Mouse (Mus musculus) ZHBTc4 (cell line): ENCODE measurements at regions not wholly inside any gene's neighbourhood (a gene's known extent, or its start where the extent isn't known, plus 50 kb on each side); places are given as distances from the start of the nearest gene placed in this dataset.

Experiments used
- DNase-seq: peaks from one replicate; pipeline ENCODE4 v3.0.0-alpha.2; 2011; ENCODE audit warnings: low read depth, low spot score

- DNase-seq: no peak
Measured at GRCm38 (mm10) chr13:52258373-52258772, 272.7 kb downstream of the Diras2 start.

- DNase-seq: no peak
Measured at GRCm38 (mm10) chr13:52262949-52263550, 268.0 kb downstream of the Diras2 start.

GRCm38 (mm10) chr13:52268279-52268678 lies 262.8 kb downstream of the Diras2 start:
- DNase-seq: no peak

- no peak for DNase-seq
Measured at GRCm38 (mm10) chr13:52273502-52274246, 257.4 kb downstream of the Diras2 start.

GRCm38 (mm10) chr13:52275196-52275595 lies 255.9 kb downstream of the Diras2 start:
- DNase-seq: no peak

GRCm38 (mm10) chr13:52275675-52276074 lies 255.4 kb downstream of the Diras2 start:
- peak; percentile 76 for DNase-seq

GRCm38 (mm10) chr13:52277195-52277594 lies 253.9 kb downstream of the Diras2 start:
- DNase-seq: no peak

GRCm38 (mm10) chr13:52278831-52279230 lies 252.2 kb downstream of the Diras2 start:
- no peak for DNase-seq

GRCm38 (mm10) chr13:52279281-52279969 lies 251.7 kb downstream of the Diras2 start:
- DNase-seq: no peak

GRCm38 (mm10) chr13:52279970-52280348 lies 251.1 kb downstream of the Diras2 start:
- DNase-seq: no peak

- DNase-seq: peak; percentile 43
Measured at GRCm38 (mm10) chr13:52281271-52281670, 249.8 kb downstream of the Diras2 start.

GRCm38 (mm10) chr13:52282500-52282899 lies 248.6 kb downstream of the Diras2 start:
- peak; percentile 39 for DNase-seq

GRCm38 (mm10) chr13:52283456-52283855 lies 247.6 kb downstream of the Diras2 start:
- no peak for DNase-seq

- DNase-seq: peak; percentile 42
Measured at GRCm38 (mm10) chr13:52284026-52284801, 246.9 kb downstream of the Diras2 start.

- DNase-seq: no peak
Measured at GRCm38 (mm10) chr13:52288400-52288799, 242.7 kb downstream of the Diras2 start.

- no peak for DNase-seq
Measured at GRCm38 (mm10) chr13:52295847-52296246, 235.2 kb downstream of the Diras2 start.

- no peak for DNase-seq
Measured at GRCm38 (mm10) chr13:52296541-52297276, 234.4 kb downstream of the Diras2 start.

- DNase-seq: no peak
Measured at GRCm38 (mm10) chr13:52297277-52297623, 233.8 kb downstream of the Diras2 start.

GRCm38 (mm10) chr13:52298362-52298761 lies 232.7 kb downstream of the Diras2 start:
- no peak for DNase-seq

GRCm38 (mm10) chr13:52305328-52305727 lies 225.8 kb downstream of the Diras2 start:
- peak; percentile 23 for DNase-seq

GRCm38 (mm10) chr13:52306783-52307440 lies 224.2 kb downstream of the Diras2 start:
- DNase-seq: no peak
